Mouse (Mus musculus) liver, embryonic 14.5 days (tissue): ENCODE results near the gene Vamp4. TPM values are rescaled to one million over a fixed set of nuclear protein-coding genes. Genes with fewer than 3 reads are reported as not detected.

Experiments
- ATAC-seq: fragments of 200-750 bp; cut with Nextera tagmentation; 2 replicates; pipeline ENCODE4 v1.8.0; 2017; ENCODE audit warnings: moderate number of reproducible peaks, mild to moderate bottlenecking, moderate library complexity; ENCODE audit not compliant: insufficient read depth
- DNase-seq, 3 experiments: peaks; one replicate each; pipeline ENCODE4 v3.0.0-alpha.2; 2012 to 2013; ENCODE audit warnings: low read depth in 3 of 3, low spot score in 3 of 3
- H3K27ac ChIP-seq: fragments of 300-500 bp; sonication (generic); 2 replicates; pipeline ENCODE4 v1.5.1; 2014; ENCODE audit warnings: moderate library complexity, mild to moderate bottlenecking, control low read depth, inconsistent platforms
- H3K27me3 ChIP-seq: fragments of 300-500 bp; sonication (generic); 2 replicates; pipeline ENCODE4 v1.6.1; 2014; ENCODE audit warnings: mild to moderate bottlenecking, low read length, moderate library complexity; ENCODE audit not compliant: control insufficient read depth, insufficient read depth
- H3K36me3 ChIP-seq: fragments of 300-500 bp; sonication (generic); replicated peaks from 2 replicates; pipeline ENCODE4 v1.6.1; 2014; ENCODE audit warnings: low read depth; ENCODE audit not compliant: control insufficient read depth, insufficient read depth
- H3K4me1 ChIP-seq, 2 experiments: fragments of 200-500 bp in 1 of 2; fragments of 300-500 bp in 1 of 2; sonication (generic) in 1 of 2; replicated peaks; 2 replicates each; pipeline ENCODE4 v1.6.1; 2012 to 2014; ENCODE audit warnings: antibody characterized with exemption in 1 of 2, inconsistent platforms in 1 of 2, low read length in 1 of 2; ENCODE audit not compliant: control insufficient read depth in 2 of 2, insufficient read depth in 2 of 2
- H3K4me2 ChIP-seq: fragments of 300-500 bp; sonication (generic); 2 replicates; pipeline ENCODE4 v1.6.1; 2014; ENCODE audit warnings: low read depth, mild to moderate bottlenecking, control low read depth, moderate library complexity
- H3K4me3 ChIP-seq, 2 experiments: fragments of 200-500 bp in 1 of 2; fragments of 300-500 bp in 1 of 2; sonication (generic) in 1 of 2; 2 replicates each; pipeline ENCODE4 v1.5.1; 2012 to 2014; ENCODE audit warnings: low read depth in 2 of 2, low read length in 2 of 2, mild to moderate bottlenecking in 2 of 2, control low read depth in 1 of 2, inconsistent platforms in 1 of 2, moderate library complexity in 1 of 2; ENCODE audit not compliant: insufficient read depth in 1 of 2
- H3K9ac ChIP-seq: fragments of 300-500 bp; sonication (generic); replicated peaks from 2 replicates; pipeline ENCODE4 v1.6.1; 2014; ENCODE audit warnings: mild to moderate bottlenecking, control low read depth, moderate library complexity
- H3K9me3 ChIP-seq: fragments of 300-500 bp; sonication (generic); 2 replicates; pipeline ENCODE4 v1.6.1; 2016; ENCODE audit warnings: low read length, mixed read lengths; ENCODE audit not compliant: control insufficient read depth
- CTCF ChIP-seq: IDR thresholded peaks from 2 replicates; pipeline ENCODE4 v1.5.1; 2016; ENCODE audit warnings: antibody characterized with exemption, low read depth, control low read depth
- EP300 ChIP-seq: IDR thresholded peaks from 2 replicates; pipeline ENCODE4 v1.6.1; 2016; ENCODE audit warnings: antibody characterized with exemption, low read depth
- WGBS: fragments of 180-500 bp; shearing (Covaris S2); extraction: QIAGEN DNeasy Blood & Tissue Kit; methylation state at CpG from one replicate; pipeline ENCODE4 v1.1.7; 2014; ENCODE audit not compliant: insufficient replicate concordance; 5-methylcytosine and 5-hydroxymethylcytosine counted together
- polyA plus RNA-seq, 2 experiments: library from polyadenylated mRNA; depleted of rRNA in 1 of 2; stranded (reverse) in 1 of 2; unstranded in 1 of 2; fragments of >200 nt; fragmentation: Nextera tagmentation in 1 of 2; extraction: Ambion mirVana in 1 of 2; gene quantifications; 2 replicates each; pipeline versions ENCODE4 v1.2.1 to v1.2.3; 2012 to 2014

Vamp4 gene
- polyA plus RNA-seq, 2 experiments, result 5.6 to 13.5 TPM

- peaks cover 0 to 8% of the 10 kb centered on the region in 2 experiments; a peak in 2 of 4 replicates for H3K4me1 ChIP-seq
- H3K4me3 ChIP-seq, result no peak overlapping the region
- ATAC-seq, result no peak
- no peak overlapping the region for H3K27ac ChIP-seq
- 62% methylated on average over 4 of the region's 4 CpGs for WGBS
- H3K9ac ChIP-seq, result no peak overlapping the region
- no peak for TF ChIP-seq EP300
- TF ChIP-seq CTCF, result no peak
- no peaks in the 10 kb centered on the region for H3K9me3 ChIP-seq
- H3K4me2 ChIP-seq, result no peak overlapping the region
- H3K27me3 ChIP-seq, result no peaks in the 10 kb centered on the region
- DNase-seq, result no peak
- H3K36me3 ChIP-seq, result no peaks in the 10 kb centered on the region
These were observed 16.0 kb downstream of the Vamp4 start for GRCm38 (mm10) chr1:162586282-162586681.

GRCm38 (mm10) chr1:162588606-162589005 is 18.3 kb downstream of the Vamp4 start:
- Histone ChIP-seq H3K4me3 (no peak overlapping the region), H3K27me3 (no peaks in the 10 kb centered on the region), H3K27ac (no peak overlapping the region), H3K36me3 (no peaks in the 10 kb centered on the region), H3K4me2 (no peak overlapping the region), H3K4me1 (peaks cover 0 to 10% of the 10 kb centered on the region in 2 experiments; a peak in 2 of 4 replicates), H3K9ac (no peak overlapping the region), H3K9me3 (no peaks in the 10 kb centered on the region)
- TF ChIP-seq EP300, result no peak
- TF ChIP-seq CTCF, result no peak
- no peak for DNase-seq
- ATAC-seq, result no peak
- WGBS, result 85% methylated on average over 3 of the region's 3 CpGs

- ATAC-seq (no peak), DNase-seq (no peak)
- no peaks in the 10 kb centered on the region for H3K9me3 ChIP-seq
- H3K4me2 ChIP-seq, result no peak overlapping the region
- TF ChIP-seq EP300 (no peak), CTCF (no peak)
- no peak overlapping the region for H3K9ac ChIP-seq
- no peaks in the 10 kb centered on the region for H3K36me3 ChIP-seq
- no peak overlapping the region for H3K27ac ChIP-seq
- H3K27me3 ChIP-seq, result no peaks in the 10 kb centered on the region
- H3K4me3 ChIP-seq, result no peak overlapping the region
- H3K4me1 ChIP-seq, result peaks cover 0 to 10% of the 10 kb centered on the region in 2 experiments; a peak in 2 of 4 replicates
- 40% methylated on average over 9 of the region's 9 CpGs for WGBS
These were observed 19.1 kb downstream of the Vamp4 start for GRCm38 (mm10) chr1:162589443-162589842.

- Histone ChIP-seq H3K36me3 (no peaks in the 10 kb centered on the region), H3K9me3 (no peaks in the 10 kb centered on the region), H3K4me2 (no peak overlapping the region; the same call in 1 of the 2 replicates), H3K4me3 (no peak overlapping the region), H3K9ac (no peak overlapping the region), H3K27me3 (no peaks in the 10 kb centered on the region), H3K27ac (no peak overlapping the region), H3K4me1 (peaks cover 0 to 10% of the 10 kb centered on the region in 2 experiments; a peak in 2 of 4 replicates)
- DNase-seq (peak in 1 of 3 experiments; percentile 35), ATAC-seq (peak; percentile 88)
- TF ChIP-seq CTCF (no peak), EP300 (no peak)
- 26% methylated on average over 8 of the region's 8 CpGs for WGBS
These were observed 20.2 kb downstream of the Vamp4 start for GRCm38 (mm10) chr1:162590415-162590997.

- no peaks in the 10 kb centered on the region for H3K36me3 ChIP-seq
- H3K27ac ChIP-seq, result no peak overlapping the region
- H3K4me3 ChIP-seq, result no peak overlapping the region
- TF ChIP-seq EP300 (no peak), CTCF (no peak)
- no peak overlapping the region for H3K9ac ChIP-seq
- DNase-seq, result no peak
- no peak for ATAC-seq
- H3K4me1 ChIP-seq, result 0 out of 4 replicates have a peak, but pooled peaks cover 0 to 2% of the 10 kb centered on the region in 2 experiments
- H3K9me3 ChIP-seq, result no peaks in the 10 kb centered on the region
- 31% methylated on average over 3 of the region's 3 CpGs for WGBS
- H3K27me3 ChIP-seq, result no peaks in the 10 kb centered on the region
- no peak overlapping the region for H3K4me2 ChIP-seq
These were observed 27.2 kb downstream of the Vamp4 start for GRCm38 (mm10) chr1:162597379-162598102.
